Mouse (Mus musculus): ENCODE data around the gene Olfr777. TPM values are rescaled to one million over a fixed set of nuclear protein-coding genes. Genes with fewer than 3 reads are reported as not detected.
"Not testable (repeated sequence)": the region's sequence is repeated elsewhere in the genome, so short reads cannot be mapped to it uniquely, and the experiment has no call there.

The Olfr777 gene
- not detected in 2 replicates for polyA plus RNA-seq (2016; fragmentation: Nextera tagmentation; extraction: Ambion mirVana)

DNA sequence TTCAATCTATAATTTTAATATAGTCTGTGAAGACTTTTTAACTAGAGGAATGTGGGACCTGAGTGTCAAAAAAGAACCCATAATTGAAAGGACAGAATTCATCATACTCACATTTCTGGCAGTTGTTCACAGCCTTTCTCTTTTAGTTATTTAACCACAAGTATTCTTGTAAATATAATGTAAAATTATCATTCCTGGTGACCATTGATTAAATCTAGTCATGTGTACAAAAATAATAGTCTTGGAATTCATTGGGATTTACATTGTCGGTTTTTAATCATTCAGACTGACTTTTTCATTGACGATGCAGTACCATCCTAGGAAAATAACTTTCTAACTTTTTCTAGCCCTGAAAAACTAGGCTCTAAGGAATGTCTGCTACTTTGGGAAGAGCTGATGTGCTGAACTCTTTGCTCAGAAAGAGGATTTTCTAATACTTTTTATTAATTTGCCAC is at the start of gene Olfr777:
Olfr777 (minus strand) TSS at position 405 of the 455 bp plus-strand sequence.
- H3K4me3 ChIP-seq: no peak within 1 kb of the TSS
- H3K4me1 ChIP-seq: no peaks in the 10 kb centered on the region
- H3K36me3 ChIP-seq: no peaks in the 10 kb centered on the region
- DNase-seq (ENCODE audit: low spot score): no peak
- 93% methylated on average over 2 of the region's 2 CpGs for WGBS
- H3K27me3 ChIP-seq (ENCODE audit: insufficient read depth, poor library complexity, severe bottlenecking): no peaks in the 10 kb centered on the region
- no peaks in the 10 kb centered on the region for H3K9me3 ChIP-seq
- no peak within 1 kb of the TSS for H3K27ac ChIP-seq

DNA sequence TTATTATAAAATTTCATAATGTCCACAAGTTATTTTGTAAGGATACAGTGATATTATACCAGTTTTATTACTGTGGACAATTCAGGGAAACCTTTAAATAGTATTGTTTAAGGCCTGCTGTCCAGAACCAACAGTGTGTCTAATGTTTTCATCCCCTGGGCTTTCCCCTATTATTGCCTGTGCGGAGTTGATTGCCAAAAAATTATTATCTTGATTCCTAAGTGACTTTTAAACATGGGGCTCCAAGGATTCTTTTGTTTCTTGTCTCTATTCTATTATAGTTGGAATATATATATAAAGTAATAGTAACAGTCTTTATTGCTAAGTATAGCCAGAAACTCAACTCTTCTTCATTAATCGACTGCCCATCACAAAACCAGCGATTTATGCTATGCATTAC is 46.5 kb upstream of the Olfr777 start, which contains the start of gene Olfr780:
Olfr780 (plus strand) TSS at position 301 of the 400 bp plus-strand sequence.
- Histone ChIP-seq H3K36me3 (no peaks in the 10 kb centered on the region), H3K4me1 (no peaks in the 10 kb centered on the region), H3K27ac (no peak within 1 kb of the TSS), H3K4me3 (no peak within 1 kb of the TSS), H3K27me3 (ENCODE audit: insufficient read depth, poor library complexity, severe bottlenecking) (no peaks in the 10 kb centered on the region), H3K9me3 (no peaks in the 10 kb centered on the region)
- 86% methylated on average over 3 of the region's 3 CpGs for WGBS
- no peak for DNase-seq (ENCODE audit: low spot score)

DNA sequence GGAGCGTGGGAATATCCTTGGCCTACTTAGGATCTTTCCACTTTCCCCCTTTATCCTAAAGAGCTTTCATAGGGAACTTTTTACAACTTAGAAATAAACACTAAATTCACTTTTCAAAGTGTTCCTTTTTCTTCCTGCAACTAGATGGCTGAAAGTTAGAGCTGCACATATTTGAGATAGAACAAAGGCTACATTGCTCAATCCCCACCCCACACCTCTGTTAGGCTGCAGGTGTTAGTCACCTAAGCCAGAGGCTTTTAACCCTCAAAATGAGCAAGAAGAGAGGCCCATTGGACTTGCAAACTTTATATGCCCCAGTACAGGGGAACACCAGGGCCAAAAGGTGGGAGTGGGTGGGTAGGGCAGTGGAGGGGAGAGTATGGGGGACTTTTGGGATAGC is 42.2 kb upstream of the Olfr777 start:
- DNase-seq (ENCODE audit: low spot score); H3K4me1 ChIP-seq; H3K36me3 ChIP-seq; H3K27me3 ChIP-seq (ENCODE audit: insufficient read depth, poor library complexity, severe bottlenecking); H3K9me3 ChIP-seq; H3K4me3 ChIP-seq; H3K27ac ChIP-seq: not testable (repeated sequence)
- no CpG with 5 or more reads among the region's 1 CpGs for WGBS

DNA sequence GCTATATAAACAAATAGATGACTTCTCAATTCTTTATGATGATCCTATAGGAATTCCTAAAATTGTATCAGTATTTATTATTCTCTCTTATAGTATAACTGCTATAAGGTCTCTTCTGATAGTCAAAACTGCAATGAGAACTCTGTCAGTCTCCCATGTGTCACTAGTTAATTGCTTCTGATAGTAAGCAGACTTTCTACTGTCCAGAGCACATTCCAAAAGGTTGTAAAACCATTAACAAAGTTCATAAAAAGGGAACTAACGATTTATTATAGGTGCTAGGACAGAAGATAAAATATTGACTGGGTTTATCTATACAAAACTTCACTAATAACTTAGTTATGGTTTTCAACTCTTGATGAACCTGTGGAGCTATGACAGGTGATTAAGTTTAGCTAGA is 41.7 kb upstream of the Olfr777 start:
- not testable (repeated sequence) for H3K36me3 ChIP-seq; H3K27me3 ChIP-seq (ENCODE audit: insufficient read depth, poor library complexity, severe bottlenecking); H3K4me1 ChIP-seq; H3K4me3 ChIP-seq; H3K9me3 ChIP-seq; DNase-seq (ENCODE audit: low spot score); H3K27ac ChIP-seq
- WGBS: 62% methylated on average over 1 of the region's 1 CpGs

DNA sequence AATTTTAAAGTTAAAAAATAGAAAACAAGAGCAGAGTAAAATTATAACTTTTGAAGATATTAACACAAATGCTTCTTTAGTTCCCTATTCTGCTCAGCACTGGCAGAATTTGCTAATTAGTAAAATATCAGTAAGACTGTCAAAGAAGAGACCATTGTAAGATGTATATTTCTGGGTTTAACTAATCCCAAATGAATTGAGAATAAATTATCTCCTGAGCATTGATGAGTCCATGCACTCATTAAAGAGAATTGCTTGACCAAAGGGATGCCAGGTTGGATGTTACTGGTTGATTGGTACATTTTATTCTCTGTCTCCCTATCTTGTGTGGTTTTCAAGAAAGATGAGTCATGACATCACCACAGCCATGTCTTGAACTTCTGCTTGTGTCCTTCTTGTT is 12.5 kb downstream of the Olfr777 start, which contains the start of gene Olfr776:
Olfr776 (plus strand) TSS at position 301 of the 400 bp plus-strand sequence.
- no peaks in the 10 kb centered on the region for H3K36me3 ChIP-seq
- H3K27me3 ChIP-seq (ENCODE audit: insufficient read depth, poor library complexity, severe bottlenecking): no peaks in the 10 kb centered on the region
- no peaks in the 10 kb centered on the region for H3K4me1 ChIP-seq
- H3K4me3 ChIP-seq: no peak within 1 kb of the TSS
- H3K27ac ChIP-seq: no peak within 1 kb of the TSS
- no peak for DNase-seq (ENCODE audit: low spot score)
- no peaks in the 10 kb centered on the region for H3K9me3 ChIP-seq

- Histone ChIP-seq H3K36me3 (no peaks in the 10 kb centered on the region), H3K4me3 (no peak within 1 kb of the TSS), H3K4me1 (no peaks in the 10 kb centered on the region), H3K27me3 (ENCODE audit: insufficient read depth, poor library complexity, severe bottlenecking) (no peaks in the 10 kb centered on the region), H3K27ac (no peak within 1 kb of the TSS), H3K9me3 (no peaks in the 10 kb centered on the region)
- 70% methylated on average over 3 of the region's 3 CpGs for WGBS
- no peak for DNase-seq (ENCODE audit: low spot score)
Observed at GRCm38 (mm10) chr10:129248112-129248511, 23.2 kb downstream of the Olfr777 start, which contains the start of gene Olfr775. Gene Olfr775, plus strand, starts transcription at chr10:129248412.

DNA sequence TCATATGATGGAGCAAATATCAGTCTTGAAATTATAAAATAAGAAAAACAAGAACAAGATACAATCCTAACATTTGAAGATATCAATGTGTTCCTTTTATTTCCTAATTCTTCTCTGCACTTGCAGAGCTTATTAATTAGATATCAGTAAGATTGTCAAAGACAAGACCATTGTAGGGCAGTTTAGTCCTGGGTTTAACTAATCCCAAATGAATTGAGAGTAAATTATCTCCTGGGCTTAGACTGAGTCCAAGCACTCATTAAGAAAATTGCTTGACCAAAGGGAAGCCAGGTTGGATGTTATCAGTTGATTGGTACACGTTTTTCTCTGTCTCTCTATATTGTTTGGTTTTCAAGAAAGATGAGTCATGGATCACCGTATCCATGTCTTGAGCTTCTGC is 35.4 kb downstream of the Olfr777 start, which contains the start of gene Olfr774:
Olfr774 (plus strand) TSS at position 301 of the 400 bp plus-strand sequence.
- Histone ChIP-seq H3K9me3 (no peaks in the 10 kb centered on the region), H3K4me3 (no peak within 1 kb of the TSS), H3K27ac (no peak within 1 kb of the TSS), H3K36me3 (no peaks in the 10 kb centered on the region), H3K27me3 (ENCODE audit: insufficient read depth, poor library complexity, severe bottlenecking) (no peaks in the 10 kb centered on the region), H3K4me1 (no peaks in the 10 kb centered on the region)
- no peak for DNase-seq (ENCODE audit: low spot score)
- WGBS: 66% methylated on average over 2 of the region's 2 CpGs

- 72% methylated on average over 1 of the region's 1 CpGs for WGBS
- no peak overlapping the region for H3K27ac ChIP-seq
- H3K4me3 ChIP-seq: no peak overlapping the region
- no peaks in the 10 kb centered on the region for H3K36me3 ChIP-seq
- H3K27me3 ChIP-seq (ENCODE audit: insufficient read depth, poor library complexity, severe bottlenecking): no peaks in the 10 kb centered on the region
- H3K4me1 ChIP-seq: no peaks in the 10 kb centered on the region
- H3K9me3 ChIP-seq: no peaks in the 10 kb centered on the region
- no peak for DNase-seq (ENCODE audit: low spot score)
Observed at GRCm38 (mm10) chr10:129230737-129231136, 40.5 kb downstream of the Olfr777 start.

Other genes with a start within 250 kb of the Olfr777 start
- gene Olfr764-ps1, start 231.6 kb downstream of the Olfr777 start, polyA plus RNA-seq (2016; fragmentation: Nextera tagmentation; extraction: Ambion mirVana): not detected in 2 replicates
- not detected in 2 replicates for gene Olfr765, start 221.5 kb downstream of the Olfr777 start, polyA plus RNA-seq (2016; fragmentation: Nextera tagmentation; extraction: Ambion mirVana)
- not detected in 2 replicates for gene Olfr766-ps1, start 202.5 kb downstream of the Olfr777 start, polyA plus RNA-seq (2016; fragmentation: Nextera tagmentation; extraction: Ambion mirVana)
- not detected in 2 replicates for gene Olfr767, start 188.6 kb downstream of the Olfr777 start, polyA plus RNA-seq (2016; fragmentation: Nextera tagmentation; extraction: Ambion mirVana)
- not detected in 2 replicates for gene Olfr768, start 172.1 kb downstream of the Olfr777 start, polyA plus RNA-seq (2016; fragmentation: Nextera tagmentation; extraction: Ambion mirVana)
- not detected in 2 replicates for gene Olfr769, start 153.6 kb downstream of the Olfr777 start, polyA plus RNA-seq (2016; fragmentation: Nextera tagmentation; extraction: Ambion mirVana)
- gene Olfr770, start 132.5 kb downstream of the Olfr777 start, polyA plus RNA-seq (2016; fragmentation: Nextera tagmentation; extraction: Ambion mirVana): not detected in 2 replicates
- gene Olfr771, start 106.7 kb downstream of the Olfr777 start, polyA plus RNA-seq (2016; fragmentation: Nextera tagmentation; extraction: Ambion mirVana): not detected in 2 replicates
- gene Olfr772, start 93.6 kb downstream of the Olfr777 start, polyA plus RNA-seq (2016; fragmentation: Nextera tagmentation; extraction: Ambion mirVana): not detected in 2 replicates
- not detected in 2 replicates for gene Olfr773, start 84.1 kb downstream of the Olfr777 start, polyA plus RNA-seq (2016; fragmentation: Nextera tagmentation; extraction: Ambion mirVana)
- not detected in 2 replicates for gene Olfr774, start 35.3 kb downstream of the Olfr777 start, polyA plus RNA-seq (2016; fragmentation: Nextera tagmentation; extraction: Ambion mirVana)
- not detected in 2 replicates for gene Olfr775, start 23.1 kb downstream of the Olfr777 start, polyA plus RNA-seq (2016; fragmentation: Nextera tagmentation; extraction: Ambion mirVana)
- gene Olfr776, start 12.4 kb downstream of the Olfr777 start, polyA plus RNA-seq (2016; fragmentation: Nextera tagmentation; extraction: Ambion mirVana): not detected in 2 replicates
- gene Olfr780, start 46.6 kb upstream of the Olfr777 start, polyA plus RNA-seq (2016; fragmentation: Nextera tagmentation; extraction: Ambion mirVana): not detected in 2 replicates
- gene Olfr781, start 57.4 kb upstream of the Olfr777 start, polyA plus RNA-seq (2016; fragmentation: Nextera tagmentation; extraction: Ambion mirVana): not detected in 2 replicates
- not detected in 2 replicates for gene Olfr782, start 77.4 kb upstream of the Olfr777 start, polyA plus RNA-seq (2016; fragmentation: Nextera tagmentation; extraction: Ambion mirVana)
- 0.05 TPM in 1 of 2 replicates, not detected in the other for gene Olfr784, start 112.6 kb upstream of the Olfr777 start, polyA plus RNA-seq (2016; fragmentation: Nextera tagmentation; extraction: Ambion mirVana)
- not detected in 2 replicates for gene Olfr785, start 133.9 kb upstream of the Olfr777 start, polyA plus RNA-seq (2016; fragmentation: Nextera tagmentation; extraction: Ambion mirVana)
- gene Olfr786, start 155.8 kb upstream of the Olfr777 start, polyA plus RNA-seq (2016; fragmentation: Nextera tagmentation; extraction: Ambion mirVana): not detected in 2 replicates
- not detected in 2 replicates for gene Olfr787, start 190.4 kb upstream of the Olfr777 start, polyA plus RNA-seq (2016; fragmentation: Nextera tagmentation; extraction: Ambion mirVana)
- gene Olfr788, start 199.5 kb upstream of the Olfr777 start, polyA plus RNA-seq (2016; fragmentation: Nextera tagmentation; extraction: Ambion mirVana): not detected in 2 replicates
- gene Olfr789, start 213.3 kb upstream of the Olfr777 start, polyA plus RNA-seq (2016; fragmentation: Nextera tagmentation; extraction: Ambion mirVana): not detected in 2 replicates
- not detected in 2 replicates for gene Olfr790, start 227.0 kb upstream of the Olfr777 start, polyA plus RNA-seq (2016; fragmentation: Nextera tagmentation; extraction: Ambion mirVana)